Mouse (Mus musculus): ENCODE results near the gene Neurl4. TPM values are rescaled to one million over a fixed set of nuclear protein-coding genes. Genes with fewer than 3 reads are reported as not detected.

The Neurl4 gene
- polyA plus RNA-seq, 1 experiment from 2014 or later, result 16.3 TPM

- no peak overlapping the region for H3K4me3 ChIP-seq (ENCODE audit: low read depth, low read length)
- H3K9me3 ChIP-seq (ENCODE audit: control insufficient read depth, low read length), result no peaks in the 10 kb centered on the region
- peaks cover 26% of the 10 kb centered on the region for H3K27me3 ChIP-seq (ENCODE audit: control insufficient read depth, insufficient read depth, low read length)
- ATAC-seq (ENCODE audit: low FRiP score) (no peak), DNase-seq (ENCODE audit: low spot score, missing footprints) (peak; percentile 71)
- H3K9ac ChIP-seq (ENCODE audit: low read length), result no peak overlapping the region
- no peaks in the 10 kb centered on the region for H3K36me3 ChIP-seq (ENCODE audit: control insufficient read depth, insufficient read depth, low read length)
- peaks cover 10% of the 10 kb centered on the region for H3K4me1 ChIP-seq (ENCODE audit: control insufficient read depth, insufficient read depth, low read length)
- H3K27ac ChIP-seq (ENCODE audit: low read depth, low read length), result no peak overlapping the region
- WGBS, result 38% methylated on average over 3 of the region's 3 CpGs
- H3K4me2 ChIP-seq, result no peak overlapping the region
These were observed 31.4 kb downstream of the Neurl4 start for GRCm38 (mm10) chr11:69932254-69932653.

GRCm38 (mm10) chr11:69933066-69933465 lies 32.2 kb downstream of the Neurl4 start:
- ATAC-seq (ENCODE audit: low FRiP score), result no peak
- WGBS, result 75% methylated on average over 4 of the region's 4 CpGs
- Histone ChIP-seq H3K4me2 (no peak overlapping the region), H3K27me3 (ENCODE audit: control insufficient read depth, insufficient read depth, low read length) (peaks cover 33% of the 10 kb centered on the region), H3K36me3 (ENCODE audit: control insufficient read depth, insufficient read depth, low read length) (no peaks in the 10 kb centered on the region), H3K9ac (ENCODE audit: low read length) (no peak overlapping the region), H3K4me1 (ENCODE audit: control insufficient read depth, insufficient read depth, low read length) (peaks cover 10% of the 10 kb centered on the region), H3K27ac (ENCODE audit: low read depth, low read length) (no peak overlapping the region), H3K9me3 (ENCODE audit: control insufficient read depth, low read length) (no peaks in the 10 kb centered on the region), H3K4me3 (ENCODE audit: low read depth, low read length) (no peak overlapping the region)
- peak; percentile 83 for DNase-seq (ENCODE audit: low spot score, missing footprints)

GRCm38 (mm10) chr11:69934169-69934568 lies 33.3 kb downstream of the Neurl4 start:
- Histone ChIP-seq H3K4me3 (ENCODE audit: low read depth, low read length) (peak overlapping the region; percentile 7), H3K9me3 (ENCODE audit: control insufficient read depth, low read length) (no peaks in the 10 kb centered on the region), H3K4me2 (peak overlapping the region; percentile 34), H3K9ac (ENCODE audit: low read length) (no peak overlapping the region), H3K4me1 (ENCODE audit: control insufficient read depth, insufficient read depth, low read length) (peaks cover 10% of the 10 kb centered on the region), H3K27ac (ENCODE audit: low read depth, low read length) (no peak overlapping the region), H3K27me3 (ENCODE audit: control insufficient read depth, insufficient read depth, low read length) (peaks cover 39% of the 10 kb centered on the region), H3K36me3 (ENCODE audit: control insufficient read depth, insufficient read depth, low read length) (no peaks in the 10 kb centered on the region)
- DNase-seq (ENCODE audit: low spot score, missing footprints) (peak; percentile 99), ATAC-seq (ENCODE audit: low FRiP score) (peak; percentile 36; the same call in 1 of the 2 replicates)
- WGBS, result under 1% methylated on average over 18 of the region's 18 CpGs

- H3K9ac ChIP-seq (ENCODE audit: low read length), result no peak overlapping the region
- H3K36me3 ChIP-seq (ENCODE audit: control insufficient read depth, insufficient read depth, low read length), result no peaks in the 10 kb centered on the region
- H3K4me2 ChIP-seq, result peak overlapping the region; percentile 34
- H3K9me3 ChIP-seq (ENCODE audit: control insufficient read depth, low read length), result no peaks in the 10 kb centered on the region
- H3K27ac ChIP-seq (ENCODE audit: low read depth, low read length), result no peak overlapping the region
- ATAC-seq (ENCODE audit: low FRiP score) (no peak), DNase-seq (ENCODE audit: low spot score, missing footprints) (peak; percentile 92)
- H3K27me3 ChIP-seq (ENCODE audit: control insufficient read depth, insufficient read depth, low read length), result peaks cover 39% of the 10 kb centered on the region
- 18% methylated on average over 6 of the region's 6 CpGs for WGBS
- H3K4me1 ChIP-seq (ENCODE audit: control insufficient read depth, insufficient read depth, low read length), result peaks cover 10% of the 10 kb centered on the region
- 0 out of 2 replicates have a peak overlapping the region, but pooled peaks have one; percentile 7 for H3K4me3 ChIP-seq (ENCODE audit: low read depth, low read length)
These were observed 33.8 kb downstream of the Neurl4 start for GRCm38 (mm10) chr11:69934681-69935080.

- Histone ChIP-seq H3K36me3 (ENCODE audit: control insufficient read depth, insufficient read depth, low read length) (no peaks in the 10 kb centered on the region), H3K27ac (ENCODE audit: low read depth, low read length) (no peak within 1 kb of the TSS), H3K4me2 (peak within 1 kb of the TSS; percentile 98), H3K9me3 (ENCODE audit: control insufficient read depth, low read length) (no peaks in the 10 kb centered on the region), H3K9ac (ENCODE audit: low read length) (peak within 1 kb of the TSS; percentile 66), H3K4me3 (ENCODE audit: low read depth, low read length) (peak within 1 kb of the TSS; percentile 54), H3K4me1 (ENCODE audit: control insufficient read depth, insufficient read depth, low read length) (peaks cover 10% of the 10 kb centered on the region), H3K27me3 (ENCODE audit: control insufficient read depth, insufficient read depth, low read length) (peaks cover 39% of the 10 kb centered on the region)
- ATAC-seq (ENCODE audit: low FRiP score) (peak; percentile 90), DNase-seq (ENCODE audit: low spot score, missing footprints) (peak; percentile 97)
- 1% methylated on average over 59 of the region's 62 CpGs for WGBS
These were observed 34.4 kb downstream of the Neurl4 start, which contains the start of gene Ybx2 for GRCm38 (mm10) chr11:69935137-69935879. Gene Ybx2, plus strand, starts transcription at chr11:69935796.

GRCm38 (mm10) chr11:69936156-69936555 lies 35.3 kb downstream of the Neurl4 start:
- Histone ChIP-seq H3K9ac (ENCODE audit: low read length) (peak overlapping the region; percentile 66), H3K27me3 (ENCODE audit: control insufficient read depth, insufficient read depth, low read length) (peaks cover 39% of the 10 kb centered on the region), H3K36me3 (ENCODE audit: control insufficient read depth, insufficient read depth, low read length) (no peaks in the 10 kb centered on the region), H3K9me3 (ENCODE audit: control insufficient read depth, low read length) (no peaks in the 10 kb centered on the region), H3K4me2 (peak overlapping the region; percentile 98), H3K27ac (ENCODE audit: low read depth, low read length) (no peak overlapping the region), H3K4me1 (ENCODE audit: control insufficient read depth, insufficient read depth, low read length) (peaks cover 10% of the 10 kb centered on the region), H3K4me3 (ENCODE audit: low read depth, low read length) (peak overlapping the region; percentile 54)
- peak; percentile 38; the same call in 1 of the 2 replicates for ATAC-seq (ENCODE audit: low FRiP score)
- DNase-seq (ENCODE audit: low spot score, missing footprints), result peak; percentile 90
- 2% methylated on average over 30 of the region's 30 CpGs for WGBS

GRCm38 (mm10) chr11:69936714-69937347 lies 36.0 kb downstream of the Neurl4 start:
- no peak overlapping the region for H3K9ac ChIP-seq (ENCODE audit: low read length)
- ATAC-seq (ENCODE audit: low FRiP score) (no peak), DNase-seq (ENCODE audit: low spot score, missing footprints) (no peak)
- H3K27me3 ChIP-seq (ENCODE audit: control insufficient read depth, insufficient read depth, low read length), result peaks cover 39% of the 10 kb centered on the region
- no peaks in the 10 kb centered on the region for H3K36me3 ChIP-seq (ENCODE audit: control insufficient read depth, insufficient read depth, low read length)
- no peak overlapping the region for H3K27ac ChIP-seq (ENCODE audit: low read depth, low read length)
- H3K4me1 ChIP-seq (ENCODE audit: control insufficient read depth, insufficient read depth, low read length), result peaks cover 10% of the 10 kb centered on the region
- H3K4me2 ChIP-seq, result peak overlapping the region; percentile 98
- H3K9me3 ChIP-seq (ENCODE audit: control insufficient read depth, low read length), result no peaks in the 10 kb centered on the region
- 55% methylated on average over 9 of the region's 9 CpGs for WGBS
- H3K4me3 ChIP-seq (ENCODE audit: low read depth, low read length), result 0 out of 2 replicates have a peak overlapping the region, but pooled peaks have one; percentile 5

GRCm38 (mm10) chr11:69937385-69937784 lies 36.5 kb downstream of the Neurl4 start:
- DNase-seq (ENCODE audit: low spot score, missing footprints), result no peak
- ATAC-seq (ENCODE audit: low FRiP score), result no peak
- peaks cover 39% of the 10 kb centered on the region for H3K27me3 ChIP-seq (ENCODE audit: control insufficient read depth, insufficient read depth, low read length)

GRCm38 (mm10) chr11:69937834-69938233 lies 37.0 kb downstream of the Neurl4 start:
- peaks cover 10% of the 10 kb centered on the region for H3K4me1 ChIP-seq (ENCODE audit: control insufficient read depth, insufficient read depth, low read length)
- H3K27me3 ChIP-seq (ENCODE audit: control insufficient read depth, insufficient read depth, low read length), result peaks cover 39% of the 10 kb centered on the region
- no peak overlapping the region for H3K4me3 ChIP-seq (ENCODE audit: low read depth, low read length)
- H3K4me2 ChIP-seq, result no peak overlapping the region
- no peak overlapping the region for H3K9ac ChIP-seq (ENCODE audit: low read length)
- 61% methylated on average over 5 of the region's 5 CpGs for WGBS
- ATAC-seq (ENCODE audit: low FRiP score), result no peak
- H3K27ac ChIP-seq (ENCODE audit: low read depth, low read length), result no peak overlapping the region
- H3K9me3 ChIP-seq (ENCODE audit: control insufficient read depth, low read length), result no peaks in the 10 kb centered on the region
- no peaks in the 10 kb centered on the region for H3K36me3 ChIP-seq (ENCODE audit: control insufficient read depth, insufficient read depth, low read length)
- no peak for DNase-seq (ENCODE audit: low spot score, missing footprints)

More at GRCm38 (mm10) chr11:69937385-69937784, 36.5 kb downstream of the Neurl4 start:
- Histone ChIP-seq H3K4me2 (no peak overlapping the region), H3K27ac (ENCODE audit: low read depth, low read length) (no peak overlapping the region), H3K36me3 (ENCODE audit: control insufficient read depth, insufficient read depth, low read length) (no peaks in the 10 kb centered on the region), H3K9ac (ENCODE audit: low read length) (no peak overlapping the region), H3K4me3 (ENCODE audit: low read depth, low read length) (no peak overlapping the region), H3K4me1 (ENCODE audit: control insufficient read depth, insufficient read depth, low read length) (peaks cover 10% of the 10 kb centered on the region), H3K9me3 (ENCODE audit: control insufficient read depth, low read length) (no peaks in the 10 kb centered on the region)
- WGBS, result 45% methylated on average over 4 of the region's 4 CpGs

Data from midbrain, embryonic 11.5 days (tissue).